ENCODE assay signal across 24 mouse cellular contexts in genomic region chr12:28603494-28603893, GRCm38 (mm10). TPM values are rescaled to one million over a fixed set of nuclear protein-coding genes. Genes with fewer than 3 reads are reported as not detected.
DNase-seq lines count a peak whose midpoint lies in the region; ATAC-seq and TF ChIP-seq lines count a peak whose summit lies in the region.
"Had no signal": no experiment of that assay in that cellular context is flagged by ENCODE, and none has a peak within 500 bp of the region (broad histone marks: within the 10 kb centered on the region; RNA-seq: fewer than 3 reads in every experiment).

No protein-coding gene starts in this region.

- no peaks in the 10 kb centered on the region for H3K27me3 ChIP-seq in hindbrain, postnatal 0 days (ENCODE audit: insufficient read depth, low read length)
- no peaks in the 10 kb centered on the region for H3K27me3 ChIP-seq in hindbrain, embryonic 14.5 days (ENCODE audit: control insufficient read depth, insufficient read depth, low read length)
- H3K27me3 ChIP-seq: embryonic facial prominence, embryonic 13.5 days; forebrain, embryonic 12.5 days had no signal

- no peak overlapping the region for H3K4me2 ChIP-seq in hindbrain, postnatal 0 days (ENCODE audit: low read depth, low read length)
- no peak overlapping the region for H3K4me2 ChIP-seq in hindbrain, embryonic 14.5 days (replicated peaks)
- H3K4me2 ChIP-seq: embryonic facial prominence, embryonic 13.5 days; forebrain, embryonic 12.5 days; heart, embryonic 13.5 days had no signal

- H3K9me3 ChIP-seq in hindbrain, postnatal 0 days (ENCODE audit: low read length): no peaks in the 10 kb centered on the region
- no peaks in the 10 kb centered on the region for H3K9me3 ChIP-seq in hindbrain, embryonic 14.5 days (ENCODE audit: control insufficient read depth, low read length)
- H3K9me3 ChIP-seq: embryonic facial prominence, embryonic 13.5 days; forebrain, embryonic 12.5 days; heart, embryonic 13.5 days had no signal

- no peak for ATAC-seq in hindbrain, postnatal 0 days
- ATAC-seq in hindbrain, embryonic 14.5 days (ENCODE audit: low FRiP score): no peak
- ATAC-seq: activated CD4-positive, CD25-positive, alpha-beta regulatory T cell, adult 4 months; hindbrain, embryonic 16.5 days; Patski had no signal

- TF ChIP-seq POLR2A in brain, embryonic 14.5 days (IDR thresholded peaks at IDR 0.05; ENCODE audit: borderline replicate concordance, extremely low read depth, insufficient read depth, insufficient read length, poor library complexity, severe bottlenecking): no peak

- 32% methylated on average over 1 of the region's 1 CpGs for WGBS in hindbrain, postnatal 0 days
- 38% methylated on average over 1 of the region's 1 CpGs for WGBS in hindbrain, embryonic 14.5 days

- H3K36me3 ChIP-seq in hindbrain, postnatal 0 days (ENCODE audit: insufficient read depth, low read length): no peaks in the 10 kb centered on the region
- H3K36me3 ChIP-seq in hindbrain, embryonic 14.5 days (replicated peaks; ENCODE audit: control insufficient read depth, insufficient read depth): no peaks in the 10 kb centered on the region
- H3K36me3 ChIP-seq: embryonic facial prominence, embryonic 13.5 days; forebrain, embryonic 12.5 days; heart, embryonic 13.5 days had no signal

- H3K4me1 ChIP-seq in hindbrain, postnatal 0 days (ENCODE audit: insufficient read depth, low read length): peaks cover 15% of the 10 kb centered on the region; the same call in 1 of the 2 replicates
- peaks cover 18% of the 10 kb centered on the region for H3K4me1 ChIP-seq in hindbrain, embryonic 14.5 days (replicated peaks; ENCODE audit: control insufficient read depth, insufficient read depth, low read length)

- TF ChIP-seq CTCF in hindbrain, postnatal 0 days (IDR thresholded peaks at IDR 0.05; ENCODE audit: low read depth): no peak
- TF ChIP-seq CTCF in brain, embryonic 14.5 days (IDR thresholded peaks at IDR 0.05; ENCODE audit: borderline replicate concordance, extremely low read depth, insufficient read depth, insufficient read length): no peak

- no peak overlapping the region for H3K9ac ChIP-seq in hindbrain, postnatal 0 days (replicated peaks; ENCODE audit: low read length)
- no peak overlapping the region for H3K9ac ChIP-seq in hindbrain, embryonic 14.5 days
- H3K9ac ChIP-seq: embryonic facial prominence, embryonic 13.5 days; forebrain, embryonic 12.5 days; heart, embryonic 13.5 days had no signal

- H3K27ac ChIP-seq in hindbrain, postnatal 0 days: no peak overlapping the region
- H3K27ac ChIP-seq in hindbrain, embryonic 14.5 days: no peak overlapping the region
- H3K27ac ChIP-seq: embryonic facial prominence, embryonic 13.5 days; forebrain, embryonic 12.5 days; gastrocnemius, adult 2 months; heart, embryonic 13.5 days had no signal

- peak; percentile 14 to 21 for DNase-seq in cerebellum, adult 18-20 months
- DNase-seq in cerebellum, adult 11 months: no peak
- peak; percentile 53 for DNase-seq in hindbrain, postnatal 0 days (ENCODE audit: low spot score)
- no peak for DNase-seq in hindbrain, embryonic 14.5 days (ENCODE audit: low spot score)
- DNase-seq in brain, embryonic 14.5 days (ENCODE audit: low read depth): peak; percentile 59
- no peak for DNase-seq in natural killer cell, adult 2 months (ENCODE audit: low spot score in 2 of 2)
- no peak for DNase-seq in urinary bladder, adult 18-20 months (ENCODE audit: low spot score in 2 of 2)
- DNase-seq: adrenal gland, postnatal 14 days; gastrocnemius, adult 2 months; gastrocnemius, postnatal 36 days; heart, adult 11 months; heart, postnatal 36 days; kidney, adult 11 months had no signal

- no peak overlapping the region for H3K4me3 ChIP-seq in hindbrain, postnatal 0 days (ENCODE audit: low read length)
- H3K4me3 ChIP-seq in hindbrain, embryonic 14.5 days (replicated peaks; ENCODE audit: low read length): no peak overlapping the region
- H3K4me3 ChIP-seq: embryonic facial prominence, embryonic 13.5 days; forebrain, embryonic 12.5 days; gastrocnemius, adult 2 months; heart, embryonic 13.5 days had no signal

RNA-seq across cellular contexts. Expression of gene Colec11, which starts 19.7 kb away (rescaled TPM):
- total RNA-seq in hindbrain, postnatal 0 days (2014; rRNA removed): 1.2 TPM in 1 of 2 replicates, not detected in the other
- polyA plus RNA-seq in hindbrain, postnatal 0 days (2015; fragmentation: Nextera tagmentation; extraction: Ambion mirVana): 1.4 TPM in 2 replicates
- 0.87 and 1.1 TPM in 2 replicates for polyA plus RNA-seq in hindbrain, embryonic 14.5 days (2014; fragmentation: Nextera tagmentation; extraction: Ambion mirVana)
- polyA plus RNA-seq in brain, embryonic 14.5 days (2012; rRNA removed): 0.82 and 0.97 TPM in 2 replicates
- total RNA-seq: CH12.LX had no signal
- polyA plus RNA-seq: embryonic facial prominence, embryonic 13.5 days had no signal

RNA-seq across cellular contexts. Expression of gene Allc, which starts 21.2 kb away (rescaled TPM):
- total RNA-seq in hindbrain, postnatal 0 days (2014; rRNA removed): 0.11 TPM in 1 of 2 replicates, not detected in the other
- 0.24 TPM in 1 of 2 replicates, not detected in the other for polyA plus RNA-seq in hindbrain, postnatal 0 days (2015; fragmentation: Nextera tagmentation; extraction: Ambion mirVana)
- 0.37 TPM in 1 of 2 replicates, not detected in the other for polyA plus RNA-seq in hindbrain, embryonic 14.5 days (2014; fragmentation: Nextera tagmentation; extraction: Ambion mirVana)
- 0.10 TPM in 1 of 2 replicates, not detected in the other for polyA plus RNA-seq in brain, embryonic 14.5 days (2012; rRNA removed)
- total RNA-seq: adrenal gland, adult 18-20 months; adrenal gland, postnatal 14 days; CH12.LX; gastrocnemius, adult 2 months; gastrocnemius, postnatal 36 days; heart, postnatal 36 days had no signal
- polyA plus RNA-seq: activated CD4-positive, CD25-positive, alpha-beta regulatory T cell, adult 4 months; embryonic facial prominence, embryonic 13.5 days; forebrain, embryonic 12.5 days; heart, embryonic 13.5 days; heart, postnatal 0 days; hindbrain, embryonic 11.5 days; intestine, embryonic 14.5 days; Patski had no signal

RNA-seq across cellular contexts. Expression of gene Rps7, which starts 32.3 kb away (rescaled TPM):
- total RNA-seq in hindbrain, postnatal 0 days (2014; rRNA removed): 609 and 851 TPM in 2 replicates
- polyA plus RNA-seq in hindbrain, postnatal 0 days (2015; fragmentation: Nextera tagmentation; extraction: Ambion mirVana): 533 and 549 TPM in 2 replicates
- polyA plus RNA-seq in hindbrain, embryonic 14.5 days (2014; fragmentation: Nextera tagmentation; extraction: Ambion mirVana): 558 and 621 TPM in 2 replicates
- polyA plus RNA-seq in brain, embryonic 14.5 days (2012; rRNA removed): 835 and 914 TPM in 2 replicates

RNA-seq across cellular contexts. Expression of gene Rnaseh1, which starts 45.9 kb away (rescaled TPM):
- 7.4 and 11.3 TPM in 2 replicates for total RNA-seq in hindbrain, postnatal 0 days (2014; rRNA removed)
- polyA plus RNA-seq in hindbrain, postnatal 0 days (2015; fragmentation: Nextera tagmentation; extraction: Ambion mirVana): 12.7 and 14.8 TPM in 2 replicates
- 17.6 and 18.8 TPM in 2 replicates for polyA plus RNA-seq in hindbrain, embryonic 14.5 days (2014; fragmentation: Nextera tagmentation; extraction: Ambion mirVana)
- 22.1 and 23.6 TPM in 2 replicates for polyA plus RNA-seq in brain, embryonic 14.5 days (2012; rRNA removed)

RNA-seq across cellular contexts. Expression of gene Dcdc2c, which starts 51.3 kb away (rescaled TPM):
- not detected in 2 replicates for total RNA-seq in hindbrain, postnatal 0 days (2014; rRNA removed)
- 0.10 TPM in 1 of 2 replicates, not detected in the other for polyA plus RNA-seq in hindbrain, postnatal 0 days (2015; fragmentation: Nextera tagmentation; extraction: Ambion mirVana)
- polyA plus RNA-seq in hindbrain, embryonic 14.5 days (2014; fragmentation: Nextera tagmentation; extraction: Ambion mirVana): 0.13 TPM in 1 of 2 replicates, not detected in the other
- 0.03 and 0.07 TPM in 2 replicates for polyA plus RNA-seq in brain, embryonic 14.5 days (2012; rRNA removed)
- total RNA-seq: CH12.LX; gastrocnemius, adult 2 months; gastrocnemius, postnatal 36 days; heart, postnatal 36 days had no signal
- polyA plus RNA-seq: activated CD4-positive, CD25-positive, alpha-beta regulatory T cell, adult 4 months; heart, embryonic 13.5 days; heart, postnatal 0 days; hindbrain, embryonic 16.5 days had no signal

Comparison
In these comparisons a context has a peak if more than half of its experiments do, and no peak if none do; other contexts are left out.
1. DNase-seq: peak in cerebellum, adult 18-20 months (2 of 2), hindbrain, postnatal 0 days (single experiment) and brain, embryonic 14.5 days (single experiment); none in cerebellum, adult 11 months (single experiment), hindbrain, embryonic 14.5 days (single experiment), natural killer cell, adult 2 months (0 of 2) and urinary bladder, adult 18-20 months (0 of 2).